Mouse (Mus musculus): ENCODE data around the gene Slc22a4.
"Not testable (repeated sequence)": the region's sequence is repeated elsewhere in the genome, so short reads cannot be mapped to it uniquely, and the experiment has no call there.

The Slc22a4 gene

GRCm38 (mm10) chr11:54056132-54056531 is 28.2 kb upstream of the Slc22a4 start:
- no peak for DNase-seq

- peak; percentile 17 to 57 for DNase-seq
Observed at GRCm38 (mm10) chr11:54054257-54054656, 26.4 kb upstream of the Slc22a4 start.

DNA sequence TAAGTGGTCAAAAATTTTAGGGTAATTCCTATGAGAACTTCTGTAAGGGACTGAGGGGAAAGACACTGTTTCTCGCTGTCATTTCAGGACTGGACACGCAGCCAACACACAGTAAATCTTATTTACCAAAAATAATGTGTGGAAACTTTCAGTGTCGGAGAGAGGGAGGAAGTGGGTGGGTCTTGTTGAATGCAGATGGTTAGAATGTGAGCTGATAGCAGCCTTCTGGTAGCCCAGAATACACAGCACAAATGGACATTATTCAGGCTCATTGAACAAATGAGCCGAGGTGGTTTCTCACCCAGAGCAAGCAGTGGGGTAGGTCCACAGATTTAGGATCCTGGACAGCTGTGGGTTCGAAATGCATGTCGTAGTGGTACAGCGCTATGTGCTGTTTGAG is 25.2 kb upstream of the Slc22a4 start:
- DNase-seq = no peak

DNA sequence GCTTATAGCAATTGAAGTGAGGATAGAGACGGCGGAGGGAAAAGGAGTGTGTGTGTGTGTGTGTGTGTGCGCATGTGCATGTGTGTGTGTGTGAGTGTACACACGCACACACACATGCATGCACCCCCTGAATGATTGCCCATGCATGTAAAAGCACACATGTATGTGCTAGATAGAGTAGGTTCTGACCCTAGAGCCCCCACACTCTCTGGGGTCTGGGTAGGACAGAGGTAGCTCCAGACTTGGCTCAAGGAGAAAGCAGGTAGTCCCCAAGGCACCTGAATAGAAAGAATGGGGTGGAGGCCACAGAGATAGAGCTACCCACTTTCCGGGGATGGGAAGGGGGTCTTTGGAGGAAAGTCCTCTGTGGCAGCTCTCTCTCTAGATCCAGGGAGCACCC is 24.2 kb upstream of the Slc22a4 start:
- no peak for DNase-seq

- no peak for DNase-seq
Observed at GRCm38 (mm10) chr11:54051161-54051560, 23.3 kb upstream of the Slc22a4 start.

GRCm38 (mm10) chr11:54050205-54050604 is 22.3 kb upstream of the Slc22a4 start:
- DNase-seq = no peak

DNA sequence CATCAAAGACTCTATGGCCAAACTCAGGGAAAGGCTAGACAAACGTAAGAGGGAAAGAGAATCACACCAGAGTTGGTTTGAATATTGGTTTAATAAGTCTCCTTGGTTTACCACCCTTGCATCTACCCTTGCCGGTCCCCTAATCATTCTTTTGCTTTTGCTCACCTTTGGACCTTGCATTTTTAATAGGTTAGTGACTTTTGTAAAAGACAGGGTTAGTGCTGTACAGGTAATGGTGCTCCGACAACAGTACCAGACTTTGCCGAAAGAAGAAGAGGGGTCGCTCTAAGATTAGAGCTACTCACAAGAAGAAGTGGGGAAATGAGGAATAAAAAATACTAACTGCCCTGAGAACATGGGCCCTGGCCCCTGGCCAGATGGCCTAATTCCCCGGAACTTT is 12.8 kb upstream of the Slc22a4 start:
- DNase-seq = no peak

DNA sequence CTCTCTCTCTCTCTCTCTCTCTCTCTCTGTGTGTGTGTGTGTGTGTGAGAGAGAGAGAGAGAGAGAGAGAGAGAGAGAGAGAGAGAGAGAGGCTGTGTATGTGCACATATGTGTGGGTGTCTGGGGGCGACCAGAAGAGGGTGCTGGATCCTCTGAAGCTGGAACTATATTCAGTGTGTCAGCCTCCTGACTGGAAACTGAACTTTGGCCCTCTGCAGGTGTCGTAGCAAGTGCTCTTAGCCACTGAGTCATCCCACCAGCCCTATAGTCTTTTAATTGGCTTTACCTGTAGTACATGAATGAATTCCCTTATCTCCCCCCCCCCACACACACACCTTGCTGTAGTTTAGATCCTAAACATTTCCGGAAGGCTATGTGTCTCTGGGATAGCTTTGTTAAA is 5.0 kb upstream of the Slc22a4 start:
- DNase-seq = not testable (repeated sequence)

DNA sequence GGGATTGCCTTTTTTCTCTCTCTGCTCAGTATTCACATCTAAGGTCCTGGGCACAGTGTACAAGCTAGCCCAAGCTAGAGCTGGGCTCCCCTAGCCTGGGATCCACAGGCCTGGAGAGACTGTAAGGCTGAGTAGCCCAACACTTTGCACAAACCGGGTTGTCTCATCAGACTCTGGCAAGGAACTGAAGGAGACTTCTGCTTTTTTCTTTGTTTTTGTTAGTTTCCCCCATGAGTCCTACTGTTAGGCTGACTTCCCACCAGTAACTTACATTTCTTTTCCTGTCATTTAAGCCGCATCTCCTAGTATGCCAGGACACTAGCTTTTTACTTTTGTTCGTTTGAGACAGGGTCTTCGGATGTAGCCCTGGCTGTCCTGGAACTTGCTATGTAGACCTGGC is 1.1 kb upstream of the Slc22a4 start:
- DNase-seq = no peak

GRCm38 (mm10) chr11:54027131-54028043 is 503 bp downstream of the Slc22a4 start:
- no peak for DNase-seq

DNA sequence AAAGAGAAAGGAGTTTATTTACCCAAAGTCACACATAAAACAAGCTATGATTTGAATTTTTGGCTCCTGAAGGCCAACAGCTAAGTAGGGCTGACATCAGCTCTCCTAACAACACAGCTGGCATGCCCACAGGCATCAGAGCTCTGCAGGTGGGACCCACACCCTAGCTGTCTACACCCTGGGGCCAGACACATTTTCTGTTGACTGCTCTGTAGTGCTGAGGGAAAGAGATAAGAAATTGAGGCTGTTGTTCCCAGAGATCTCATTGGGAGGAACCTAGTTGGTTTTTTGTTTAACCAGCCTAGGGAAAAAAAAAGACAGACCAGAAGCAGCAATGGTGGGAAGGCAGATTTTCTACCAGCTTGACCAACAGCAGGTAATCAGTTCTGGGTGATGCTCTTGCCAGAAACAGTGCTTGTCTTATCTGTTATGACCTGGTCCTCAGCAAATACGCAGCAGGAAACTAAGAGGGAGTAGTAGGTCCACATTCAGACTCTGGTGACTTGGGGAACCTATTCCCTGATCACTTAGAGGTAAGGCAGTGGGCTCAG is 1.3 kb downstream of the Slc22a4 start:
- DNase-seq = no peak

DNA sequence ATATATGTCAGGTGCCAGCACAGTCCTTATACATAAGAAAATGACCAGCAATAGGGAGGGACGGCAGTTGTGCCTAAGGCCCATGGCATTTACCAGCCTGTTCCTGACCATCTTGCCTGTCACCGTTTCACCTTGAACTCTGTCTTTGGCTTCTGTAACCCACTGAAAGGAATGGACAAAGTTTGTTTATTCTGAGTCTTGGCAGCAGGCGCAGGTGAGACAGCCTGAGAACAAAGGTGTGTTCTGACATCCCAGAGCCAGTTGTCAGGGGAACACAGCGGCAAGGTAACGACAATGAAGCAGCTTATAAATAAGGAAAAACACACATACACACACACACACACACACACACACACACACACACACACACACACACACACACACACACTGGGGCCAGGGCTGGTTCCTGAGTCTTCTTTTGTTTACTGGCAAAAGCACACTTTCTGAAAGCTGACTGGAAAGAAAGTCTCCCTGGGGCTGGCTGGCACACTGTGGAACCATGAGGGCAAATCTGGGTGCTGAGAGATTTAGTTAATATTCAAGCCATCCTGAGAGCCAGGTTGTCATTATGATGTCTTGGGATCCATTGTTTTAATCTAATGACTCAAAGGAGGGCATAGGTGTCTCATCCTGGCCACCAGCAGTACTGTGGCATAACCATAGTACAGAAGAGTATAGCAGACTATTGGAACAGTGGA is 6.3 kb downstream of the Slc22a4 start:
- peak in 1 of 2 experiments; percentile 39 for DNase-seq

- no peak for DNase-seq
Observed at GRCm38 (mm10) chr11:54018893-54019732, 8.8 kb downstream of the Slc22a4 start.

DNA sequence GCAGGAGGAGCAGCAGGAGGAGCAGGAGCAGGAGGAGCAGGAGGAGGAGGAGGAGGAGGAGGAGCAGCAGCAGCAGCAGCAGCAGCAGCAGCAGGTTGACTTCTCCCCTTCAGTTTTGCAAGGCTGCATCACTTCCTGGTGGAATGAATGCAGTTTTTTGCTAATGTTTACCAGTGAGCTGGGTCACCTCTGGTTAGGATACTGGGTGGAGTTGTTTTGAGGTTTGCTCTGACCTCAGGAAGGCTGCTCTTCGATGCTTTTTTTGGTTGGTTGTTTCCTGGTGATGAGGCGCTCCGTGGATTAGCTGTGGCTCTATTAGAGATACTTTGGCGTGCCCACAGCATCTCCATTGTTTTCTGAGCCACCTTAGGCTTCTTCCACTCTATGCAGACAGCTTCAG is 10.3 kb downstream of the Slc22a4 start:
- no peak for DNase-seq

- DNase-seq = no peak
Observed at GRCm38 (mm10) chr11:54016051-54016450, 11.8 kb downstream of the Slc22a4 start.

GRCm38 (mm10) chr11:54012961-54013360 is 14.9 kb downstream of the Slc22a4 start:
- DNase-seq = no peak

DNA sequence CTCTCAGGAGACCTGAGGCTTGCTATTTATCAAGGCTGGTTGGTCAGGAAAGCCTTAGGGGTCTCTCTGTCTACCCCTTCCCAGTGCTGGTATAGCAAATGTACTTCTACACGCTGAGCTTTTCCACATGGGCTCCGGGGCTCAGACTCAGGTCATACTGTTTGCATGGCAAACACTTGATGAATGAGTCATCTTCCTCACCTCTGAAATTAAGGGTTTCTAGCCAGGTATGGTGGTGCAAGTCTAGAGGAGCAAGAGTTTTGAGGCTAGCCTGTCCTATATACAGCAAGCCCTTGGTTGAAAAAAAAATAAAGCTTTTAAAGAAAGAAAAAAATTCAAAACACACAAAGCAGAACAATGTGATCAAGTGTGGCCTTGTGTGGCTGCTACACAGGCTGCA is 16.6 kb downstream of the Slc22a4 start:
- DNase-seq = no peak

DNA sequence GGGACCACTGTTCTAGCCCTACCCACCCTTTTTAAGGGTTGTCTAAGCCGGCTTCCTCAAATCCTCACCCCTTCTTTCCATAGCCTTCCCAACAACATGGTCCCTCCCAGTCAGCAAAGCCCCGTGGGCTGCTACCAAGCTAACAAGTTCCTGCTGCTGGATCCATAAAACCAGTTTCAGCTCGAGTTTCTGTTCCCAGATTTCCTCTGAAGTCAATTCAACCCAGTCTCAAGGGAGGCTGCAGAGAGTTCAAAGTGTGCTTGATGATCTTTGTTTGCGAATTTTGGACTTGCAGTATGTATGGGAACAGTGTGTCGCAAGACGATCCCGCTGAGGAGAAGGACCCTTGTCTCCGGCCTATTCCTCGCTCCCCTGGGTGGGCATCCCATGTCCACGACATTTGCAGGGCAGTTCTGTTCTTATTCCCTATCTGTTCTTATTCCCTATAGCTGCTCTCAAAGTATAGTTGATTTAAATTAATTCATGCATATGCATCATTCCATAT is 19.4 kb downstream of the Slc22a4 start:
- DNase-seq = no peak

DNA sequence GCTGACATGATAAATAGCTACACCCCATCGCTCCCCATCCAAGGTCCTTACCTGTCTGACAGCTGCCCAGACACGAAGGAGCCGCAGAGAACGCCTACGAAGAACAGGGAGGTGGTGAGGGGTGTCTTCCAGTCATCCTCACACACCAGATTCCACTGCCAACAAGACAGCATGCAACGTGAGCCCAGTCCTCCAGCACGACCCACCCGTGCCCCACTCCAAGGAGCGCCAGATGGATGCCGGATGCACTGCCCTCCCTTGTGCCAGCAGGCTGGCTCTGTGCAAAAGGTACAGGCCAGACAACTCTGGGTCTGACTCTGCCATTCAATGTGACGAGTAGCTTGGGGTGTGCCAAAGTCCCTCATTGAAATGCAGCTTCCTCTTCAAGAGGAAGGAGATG is 20.2 kb downstream of the Slc22a4 start:
- DNase-seq = no peak

DNA sequence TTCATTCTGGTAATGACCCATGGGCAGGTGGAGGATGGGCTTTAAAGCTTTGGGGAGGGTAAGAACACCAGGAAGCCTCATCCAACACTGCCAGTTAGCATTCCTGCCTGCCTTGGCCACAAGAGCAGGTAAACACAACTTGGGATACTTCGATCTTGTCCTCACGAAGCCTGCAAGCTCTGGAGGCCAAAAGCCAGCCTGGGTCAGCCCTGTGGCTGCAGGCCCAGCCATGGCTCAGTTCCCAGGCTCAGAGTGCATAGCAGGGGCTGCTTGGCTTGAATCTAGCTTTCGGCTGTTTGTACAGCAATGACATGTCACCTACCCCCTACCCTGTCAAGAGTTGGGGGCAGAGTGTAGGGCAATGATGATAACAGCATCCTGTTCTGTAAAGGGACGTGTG is 21.0 kb downstream of the Slc22a4 start:
- no peak for DNase-seq

- not testable (repeated sequence) for DNase-seq
Observed at GRCm38 (mm10) chr11:54006362-54006761, 21.5 kb downstream of the Slc22a4 start.

GRCm38 (mm10) chr11:54004734-54005133 is 23.2 kb downstream of the Slc22a4 start:
- DNase-seq = no peak

DNA sequence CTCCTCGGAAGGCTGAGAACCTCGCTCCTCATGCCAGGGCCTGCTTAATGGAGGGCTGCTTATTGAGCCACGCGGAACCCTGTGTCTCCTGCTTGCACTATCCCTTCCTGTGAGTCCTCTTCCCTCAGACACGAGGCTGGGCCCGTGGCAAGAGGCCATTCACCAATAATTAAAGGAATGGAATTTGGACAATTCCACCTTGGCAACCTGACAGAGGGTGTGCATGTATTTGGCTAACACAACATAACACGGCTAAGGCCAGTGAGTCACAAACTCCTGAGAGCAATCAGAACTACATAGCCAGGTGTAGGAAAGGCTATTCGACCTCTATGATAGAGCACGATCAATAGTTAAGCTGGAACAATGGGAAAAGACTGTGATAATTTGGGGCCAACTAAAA is 23.7 kb downstream of the Slc22a4 start:
- peak; percentile 76 to 82 for DNase-seq
